Mouse (Mus musculus): Measurements from ENCODE around the gene 9130019O22Rik. TPM values are rescaled to one million over a fixed set of nuclear protein-coding genes. Genes with fewer than 3 reads are reported as not detected.
"Not testable (repeated sequence)": the region's sequence is repeated elsewhere in the genome, so short reads cannot be mapped to it uniquely, and the experiment has no call there.

Gene 9130019O22Rik
- polyA plus RNA-seq, 1 experiment: 3.2 TPM

- 94% methylated on average over 7 of the region's 7 CpGs for WGBS
- Histone ChIP-seq H3K4me1 (ENCODE audit: control insufficient read depth, insufficient read depth, insufficient read length) (no peaks in the 10 kb centered on the region), H3K27me3 (ENCODE audit: control insufficient read depth, insufficient read depth, low read length) (no peaks in the 10 kb centered on the region), H3K36me3 (ENCODE audit: control insufficient read depth, insufficient read depth, low read length) (no peaks in the 10 kb centered on the region), H3K4me3 (ENCODE audit: extremely low read depth, insufficient read depth, insufficient read length) (no peak overlapping the region), H3K27ac (ENCODE audit: insufficient read depth, low read length) (no peak overlapping the region)
- no peak for DNase-seq (ENCODE audit: low read depth in 1 of 2, low spot score in 2 of 2)
- no peak for TF ChIP-seq POLR2A (IDR thresholded peaks at IDR 0.05; ENCODE audit: low read depth, low read length)
- no peak for TF ChIP-seq CTCF (IDR thresholded peaks at IDR 0.05; ENCODE audit: extremely low read depth, insufficient read depth, insufficient read length, insufficient replicate concordance)
Observed at GRCm38 (mm10) chr7:127342888-127343287, 44.1 kb downstream of the 9130019O22Rik start.

GRCm38 (mm10) chr7:127342332-127342731 is 44.6 kb downstream of the 9130019O22Rik start:
- Histone ChIP-seq H3K36me3 (ENCODE audit: control insufficient read depth, insufficient read depth, low read length) (no peaks in the 10 kb centered on the region), H3K27me3 (ENCODE audit: control insufficient read depth, insufficient read depth, low read length) (no peaks in the 10 kb centered on the region), H3K4me3 (ENCODE audit: extremely low read depth, insufficient read depth, insufficient read length) (no peak overlapping the region), H3K27ac (ENCODE audit: insufficient read depth, low read length) (no peak overlapping the region), H3K4me1 (ENCODE audit: control insufficient read depth, insufficient read depth, insufficient read length) (no peaks in the 10 kb centered on the region)
- peak; percentile 12; the same call in 1 of the 2 replicates for TF ChIP-seq CTCF (IDR thresholded peaks at IDR 0.05; ENCODE audit: extremely low read depth, insufficient read depth, insufficient read length, insufficient replicate concordance)
- no peak for TF ChIP-seq POLR2A (IDR thresholded peaks at IDR 0.05; ENCODE audit: low read depth, low read length)
- peak in 1 of 2 experiments; percentile 21 for DNase-seq (ENCODE audit: low read depth in 1 of 2, low spot score in 2 of 2)
- 54% methylated on average over 4 of the region's 4 CpGs for WGBS

GRCm38 (mm10) chr7:127341861-127342260 is 45.1 kb downstream of the 9130019O22Rik start:
- H3K36me3 ChIP-seq (ENCODE audit: control insufficient read depth, insufficient read depth, low read length); H3K4me1 ChIP-seq (ENCODE audit: control insufficient read depth, insufficient read depth, insufficient read length); DNase-seq (ENCODE audit: low read depth in 1 of 2, low spot score in 2 of 2); H3K27ac ChIP-seq (ENCODE audit: insufficient read depth, low read length); H3K27me3 ChIP-seq (ENCODE audit: control insufficient read depth, insufficient read depth, low read length); H3K4me3 ChIP-seq (ENCODE audit: extremely low read depth, insufficient read depth, insufficient read length): not testable (repeated sequence)
- WGBS: 88% methylated on average over 6 of the region's 6 CpGs

- Histone ChIP-seq H3K4me3 (ENCODE audit: extremely low read depth, insufficient read depth, insufficient read length) (no peak overlapping the region), H3K27me3 (ENCODE audit: control insufficient read depth, insufficient read depth, low read length) (no peaks in the 10 kb centered on the region), H3K4me1 (ENCODE audit: control insufficient read depth, insufficient read depth, insufficient read length) (no peaks in the 10 kb centered on the region), H3K36me3 (ENCODE audit: control insufficient read depth, insufficient read depth, low read length) (no peaks in the 10 kb centered on the region), H3K27ac (ENCODE audit: insufficient read depth, low read length) (no peak overlapping the region)
- 93% methylated on average over 8 of the region's 8 CpGs for WGBS
- TF ChIP-seq POLR2A (IDR thresholded peaks at IDR 0.05; ENCODE audit: low read depth, low read length) (no peak), CTCF (IDR thresholded peaks at IDR 0.05; ENCODE audit: extremely low read depth, insufficient read depth, insufficient read length, insufficient replicate concordance) (no peak)
- no peak for DNase-seq (ENCODE audit: low read depth in 1 of 2, low spot score in 2 of 2)
Observed at GRCm38 (mm10) chr7:127341356-127341755, 45.6 kb downstream of the 9130019O22Rik start.

- DNase-seq (ENCODE audit: low read depth in 1 of 2, low spot score in 2 of 2): no peak
- peaks cover 10% of the 10 kb centered on the region for H3K36me3 ChIP-seq (ENCODE audit: control insufficient read depth, insufficient read depth, low read length)
- no peaks in the 10 kb centered on the region for H3K27me3 ChIP-seq (ENCODE audit: control insufficient read depth, insufficient read depth, low read length)
- H3K4me3 ChIP-seq (ENCODE audit: extremely low read depth, insufficient read depth, insufficient read length): no peak overlapping the region
- no peaks in the 10 kb centered on the region for H3K4me1 ChIP-seq (ENCODE audit: control insufficient read depth, insufficient read depth, insufficient read length)
- WGBS: 17% methylated on average over 4 of the region's 4 CpGs
- no peak overlapping the region for H3K27ac ChIP-seq (ENCODE audit: insufficient read depth, low read length)
- TF ChIP-seq POLR2A (IDR thresholded peaks at IDR 0.05; ENCODE audit: low read depth, low read length): no peak
- no peak for TF ChIP-seq CTCF (IDR thresholded peaks at IDR 0.05; ENCODE audit: extremely low read depth, insufficient read depth, insufficient read length, insufficient replicate concordance)
Observed at GRCm38 (mm10) chr7:127337636-127338035, 49.3 kb downstream of the 9130019O22Rik start.

- no peak for DNase-seq (ENCODE audit: low read depth in 1 of 2, low spot score in 2 of 2)
- no peaks in the 10 kb centered on the region for H3K27me3 ChIP-seq (ENCODE audit: control insufficient read depth, insufficient read depth, low read length)
- H3K4me3 ChIP-seq (ENCODE audit: extremely low read depth, insufficient read depth, insufficient read length): no peak overlapping the region
- H3K36me3 ChIP-seq (ENCODE audit: control insufficient read depth, insufficient read depth, low read length): peaks cover 10% of the 10 kb centered on the region
- no peaks in the 10 kb centered on the region for H3K4me1 ChIP-seq (ENCODE audit: control insufficient read depth, insufficient read depth, insufficient read length)
- 90% methylated on average over 4 of the region's 4 CpGs for WGBS
- no peak overlapping the region for H3K27ac ChIP-seq (ENCODE audit: insufficient read depth, low read length)
- TF ChIP-seq POLR2A (IDR thresholded peaks at IDR 0.05; ENCODE audit: low read depth, low read length) (no peak), CTCF (IDR thresholded peaks at IDR 0.05; ENCODE audit: extremely low read depth, insufficient read depth, insufficient read length, insufficient replicate concordance) (no peak)
Observed at GRCm38 (mm10) chr7:127335604-127336003, 51.4 kb downstream of the 9130019O22Rik start.

- H3K27me3 ChIP-seq (ENCODE audit: control insufficient read depth, insufficient read depth, low read length): no peaks in the 10 kb centered on the region
- H3K4me1 ChIP-seq (ENCODE audit: control insufficient read depth, insufficient read depth, insufficient read length): no peaks in the 10 kb centered on the region
- WGBS: 91% methylated on average over 6 of the region's 6 CpGs
- H3K4me3 ChIP-seq (ENCODE audit: extremely low read depth, insufficient read depth, insufficient read length): no peak overlapping the region
- DNase-seq (ENCODE audit: low read depth in 1 of 2, low spot score in 2 of 2): no peak
- no peak for TF ChIP-seq POLR2A (IDR thresholded peaks at IDR 0.05; ENCODE audit: low read depth, low read length)
- TF ChIP-seq CTCF (IDR thresholded peaks at IDR 0.05; ENCODE audit: extremely low read depth, insufficient read depth, insufficient read length, insufficient replicate concordance): no peak
- H3K27ac ChIP-seq (ENCODE audit: insufficient read depth, low read length): no peak overlapping the region
- H3K36me3 ChIP-seq (ENCODE audit: control insufficient read depth, insufficient read depth, low read length): peaks cover 25% of the 10 kb centered on the region
Observed at GRCm38 (mm10) chr7:127333240-127333639, 53.7 kb downstream of the 9130019O22Rik start.

Other genes with a start within 250 kb of the 9130019O22Rik start
- gene Spn, start 249.3 kb downstream of the 9130019O22Rik start, polyA plus RNA-seq (2012; rRNA removed): 54.6 and 56.6 TPM in 2 replicates
- gene Cd2bp2, start 191.1 kb downstream of the 9130019O22Rik start, polyA plus RNA-seq (2012; rRNA removed): 22.7 and 26.4 TPM in 2 replicates
- gene Tbc1d10b, start 178.7 kb downstream of the 9130019O22Rik start, polyA plus RNA-seq (2012; rRNA removed): 33.0 and 34.3 TPM in 2 replicates
- gene Mylpf, start 178.3 kb downstream of the 9130019O22Rik start, polyA plus RNA-seq (2012; rRNA removed): 1.2 and 5.2 TPM in 2 replicates
- gene Zfp553, start 154.1 kb downstream of the 9130019O22Rik start, polyA plus RNA-seq (2012; rRNA removed): 9.2 and 12.9 TPM in 2 replicates
- gene Sept1, start 154.0 kb downstream of the 9130019O22Rik start, polyA plus RNA-seq (2012; rRNA removed): 280 and 335 TPM in 2 replicates
- gene Zfp771, start 142.9 kb downstream of the 9130019O22Rik start, polyA plus RNA-seq (2012; rRNA removed): 35.6 and 68.3 TPM in 2 replicates
- 30.8 and 37.5 TPM in 2 replicates for gene Dctpp1, start 126.5 kb downstream of the 9130019O22Rik start, polyA plus RNA-seq (2012; rRNA removed)
- gene Sephs2, start 113.1 kb downstream of the 9130019O22Rik start, polyA plus RNA-seq (2012; rRNA removed): 12.9 and 16.0 TPM in 2 replicates
- gene Itgal, start 90.9 kb downstream of the 9130019O22Rik start, polyA plus RNA-seq (2012; rRNA removed): 92.1 and 105 TPM in 2 replicates
- gene Zfp768, start 41.6 kb downstream of the 9130019O22Rik start, polyA plus RNA-seq (2012; rRNA removed): 7.8 and 12.1 TPM in 2 replicates
- gene Zfp747, start 11.1 kb downstream of the 9130019O22Rik start, polyA plus RNA-seq (2012; rRNA removed): 7.2 and 10.0 TPM in 2 replicates
- gene E430018J23Rik, start 6.5 kb upstream of the 9130019O22Rik start, polyA plus RNA-seq (2012; rRNA removed): 4.3 and 6.4 TPM in 2 replicates
- gene Zfp764, start 19.7 kb upstream of the 9130019O22Rik start, polyA plus RNA-seq (2012; rRNA removed): 6.1 TPM in 2 replicates
- gene Zfp688, start 34.9 kb upstream of the 9130019O22Rik start, polyA plus RNA-seq (2012; rRNA removed): 24.9 and 35.9 TPM in 2 replicates
- 4.1 and 6.2 TPM in 2 replicates for gene Zfp689, start 62.0 kb upstream of the 9130019O22Rik start, polyA plus RNA-seq (2012; rRNA removed)
- gene Prr14, start 72.4 kb upstream of the 9130019O22Rik start, polyA plus RNA-seq (2012; rRNA removed): 76.5 and 84.4 TPM in 2 replicates
- 56.1 and 61.0 TPM in 2 replicates for gene Fbrs, start 92.0 kb upstream of the 9130019O22Rik start, polyA plus RNA-seq (2012; rRNA removed)
- 37.7 and 38.5 TPM in 2 replicates for gene Srcap, start 124.8 kb upstream of the 9130019O22Rik start, polyA plus RNA-seq (2012; rRNA removed)
- gene Gm42715, start 132.4 kb upstream of the 9130019O22Rik start, polyA plus RNA-seq (2012; rRNA removed): 12.0 and 14.6 TPM in 2 replicates
- gene Tmem265, start 174.2 kb upstream of the 9130019O22Rik start, polyA plus RNA-seq (2012; rRNA removed): 4.8 TPM in 2 replicates
- gene Phkg2, start 186.2 kb upstream of the 9130019O22Rik start, polyA plus RNA-seq (2012; rRNA removed): 79.5 and 91.4 TPM in 2 replicates
- 1.6 and 2.2 TPM in 2 replicates for gene Ccdc189, start 201.4 kb upstream of the 9130019O22Rik start, polyA plus RNA-seq (2012; rRNA removed)
- 25.8 and 29.3 TPM in 2 replicates for gene Rnf40, start 201.6 kb upstream of the 9130019O22Rik start, polyA plus RNA-seq (2012; rRNA removed)
- gene Zfp629, start 228.6 kb upstream of the 9130019O22Rik start, polyA plus RNA-seq (2012; rRNA removed): 4.9 and 5.4 TPM in 2 replicates

Measured in spleen, adult 2 months (tissue).